Mouse (Mus musculus): ENCODE data around the gene Cplx1.
"Not testable (repeated sequence)": the region's sequence is repeated elsewhere in the genome, so short reads cannot be mapped to it uniquely, and the experiment has no call there.

The Cplx1 gene

GRCm38 (mm10) chr5:108516655-108517054 is 33.2 kb downstream of the Cplx1 start:
- peak; percentile 50 for DNase-seq (ENCODE audit: extremely low read depth, low read depth)

- no peak for DNase-seq (ENCODE audit: extremely low read depth, low read depth)
Measured at GRCm38 (mm10) chr5:108515581-108516361, 34.1 kb downstream of the Cplx1 start.

- no peak for DNase-seq (ENCODE audit: extremely low read depth, low read depth)
Measured at GRCm38 (mm10) chr5:108502286-108502685, 47.5 kb downstream of the Cplx1 start.

GRCm38 (mm10) chr5:108501573-108501972 is 48.3 kb downstream of the Cplx1 start:
- peak; percentile 62 for DNase-seq (ENCODE audit: extremely low read depth, low read depth)

- not testable (repeated sequence) for DNase-seq (ENCODE audit: extremely low read depth, low read depth)
Measured at GRCm38 (mm10) chr5:108486148-108486547, 63.7 kb downstream of the Cplx1 start.

GRCm38 (mm10) chr5:108485239-108485638 is 64.6 kb downstream of the Cplx1 start:
- DNase-seq (ENCODE audit: extremely low read depth, low read depth), result no peak

GRCm38 (mm10) chr5:108483006-108483405 is 66.8 kb downstream of the Cplx1 start:
- no peak for DNase-seq (ENCODE audit: extremely low read depth, low read depth)

GRCm38 (mm10) chr5:108475977-108476376 is 73.8 kb downstream of the Cplx1 start:
- DNase-seq (ENCODE audit: extremely low read depth, low read depth), result no peak

GRCm38 (mm10) chr5:108473737-108474136 is 76.1 kb downstream of the Cplx1 start:
- DNase-seq (ENCODE audit: extremely low read depth, low read depth), result no peak

GRCm38 (mm10) chr5:108469617-108470016 is 80.2 kb downstream of the Cplx1 start:
- DNase-seq (ENCODE audit: extremely low read depth, low read depth), result no peak

Measured in MEL-GATA-1-ER (cell line).